Mouse (Mus musculus) heart, embryonic 13.5 days (tissue): ENCODE data around the gene Abhd13. TPM values are rescaled to one million over a fixed set of nuclear protein-coding genes. Genes with fewer than 3 reads are reported as not detected.

Source experiments
- ATAC-seq: fragments of 200-750 bp; cut with Nextera tagmentation; 2 replicates; pipeline ENCODE4 v1.8.0; 2017; ENCODE audit warnings: moderate TSS enrichment; ENCODE audit not compliant: insufficient number of reproducible peaks, low FRiP score, low TSS enrichment; ENCODE audit errors: extremely low read depth
- H3K27ac ChIP-seq: fragments of 300-500 bp; sonication (generic); replicated peaks from 2 replicates; pipeline ENCODE4 v1.5.1; 2015; ENCODE audit warnings: moderate library complexity, mild to moderate bottlenecking, inconsistent platforms
- H3K27me3 ChIP-seq: fragments of 300-500 bp; sonication (generic); replicated peaks from 2 replicates; pipeline ENCODE4 v1.6.1; 2015; ENCODE audit warnings: mild to moderate bottlenecking, inconsistent platforms
- H3K36me3 ChIP-seq: fragments of 300-500 bp; sonication (generic); 2 replicates; pipeline ENCODE4 v1.6.1; 2015; ENCODE audit warnings: mild to moderate bottlenecking, inconsistent platforms
- H3K4me1 ChIP-seq: fragments of 300-500 bp; sonication (generic); 2 replicates; pipeline ENCODE4 v1.6.1; 2015; ENCODE audit warnings: inconsistent platforms
- H3K4me2 ChIP-seq: fragments of 300-500 bp; sonication (generic); 2 replicates; pipeline ENCODE4 v1.6.1; 2015; ENCODE audit warnings: inconsistent platforms, mild to moderate bottlenecking, moderate library complexity
- H3K4me3 ChIP-seq: fragments of 300-500 bp; sonication (generic); 2 replicates; pipeline ENCODE4 v1.5.1; 2015; ENCODE audit warnings: moderate library complexity, mild to moderate bottlenecking, inconsistent platforms
- H3K9ac ChIP-seq: fragments of 300-500 bp; sonication (generic); 2 replicates; pipeline ENCODE4 v1.6.1; 2015; ENCODE audit warnings: inconsistent platforms, mild to moderate bottlenecking, moderate library complexity
- H3K9me3 ChIP-seq: fragments of 300-500 bp; sonication (generic); 2 replicates; pipeline ENCODE4 v1.6.1; 2016; ENCODE audit warnings: inconsistent platforms
- WGBS: fragments of 180-500 bp; shearing (Covaris S2); methylation state at CpG from one replicate; pipeline ENCODE4 v1.1.7; 2015; ENCODE audit warnings: mixed read lengths; 5-methylcytosine and 5-hydroxymethylcytosine counted together
- polyA plus RNA-seq: library from polyadenylated mRNA; unstranded; fragments of >200 nt; fragmentation: Nextera tagmentation; extraction: Ambion mirVana; gene quantifications from 2 replicates; pipeline ENCODE4 v1.2.1, GENCODE M21; 2015

Gene Abhd13
- 11.1 and 12.0 TPM in 2 replicates for polyA plus RNA-seq

DNA sequence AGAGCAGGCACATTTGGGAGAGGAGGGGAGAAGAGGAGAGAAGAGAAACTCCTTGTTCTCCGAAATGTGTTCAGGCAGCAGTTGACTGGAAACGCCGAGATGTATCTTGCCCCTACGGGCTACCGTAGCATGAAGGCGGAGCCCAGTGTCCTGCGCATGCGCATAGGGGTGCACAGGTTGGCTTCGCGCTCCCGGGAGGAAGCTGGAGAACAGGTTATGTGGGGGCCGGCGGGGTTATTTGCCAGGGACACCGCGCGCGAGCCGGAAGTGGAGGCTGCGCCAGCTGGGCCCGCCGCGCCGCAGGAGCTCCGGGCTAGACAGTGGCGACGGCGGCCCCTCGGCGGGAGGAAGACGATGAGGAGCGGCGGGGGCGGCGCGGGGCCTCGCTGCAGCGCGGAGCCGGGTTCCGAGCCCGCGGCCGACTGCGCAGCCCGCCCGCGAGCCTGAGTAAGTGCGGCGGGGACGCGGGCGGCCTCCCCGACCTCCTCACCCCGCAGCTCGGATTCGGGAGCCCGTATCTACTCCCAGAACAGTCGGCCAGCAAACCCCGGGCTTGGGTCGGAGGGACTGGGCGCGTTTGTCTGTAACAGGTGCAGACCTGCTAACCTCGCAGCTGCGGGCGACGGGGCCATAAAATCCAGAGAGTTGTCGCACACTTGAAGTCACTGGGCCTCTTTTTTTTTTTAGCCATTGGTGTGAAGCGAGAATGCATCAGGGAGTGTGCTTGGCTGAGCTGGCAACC is at the start of gene Abhd13, which contains the start of gene Lig4:
Gene Abhd13, plus strand, starts transcription at position 135 of the 742 bp plus-strand sequence.
Gene Lig4, minus strand, starts transcription at position 114 of the 742 bp plus-strand sequence.
- peak within 1 kb of the TSS; percentile 98 for H3K4me3 ChIP-seq
- peaks cover 43% of the 10 kb centered on the region for H3K4me1 ChIP-seq
- ATAC-seq, result peak; percentile 74
- peak within 1 kb of the TSS; percentile 93 for H3K4me2 ChIP-seq
- peak within 1 kb of the TSS; percentile 86 for H3K27ac ChIP-seq
- no peaks in the 10 kb centered on the region for H3K27me3 ChIP-seq
- WGBS, result under 1% methylated on average over 68 of the region's 68 CpGs
- peak within 1 kb of the TSS; percentile 95 for H3K9ac ChIP-seq
- no peaks in the 10 kb centered on the region for H3K9me3 ChIP-seq
- peaks cover 10% of the 10 kb centered on the region for H3K36me3 ChIP-seq

DNA sequence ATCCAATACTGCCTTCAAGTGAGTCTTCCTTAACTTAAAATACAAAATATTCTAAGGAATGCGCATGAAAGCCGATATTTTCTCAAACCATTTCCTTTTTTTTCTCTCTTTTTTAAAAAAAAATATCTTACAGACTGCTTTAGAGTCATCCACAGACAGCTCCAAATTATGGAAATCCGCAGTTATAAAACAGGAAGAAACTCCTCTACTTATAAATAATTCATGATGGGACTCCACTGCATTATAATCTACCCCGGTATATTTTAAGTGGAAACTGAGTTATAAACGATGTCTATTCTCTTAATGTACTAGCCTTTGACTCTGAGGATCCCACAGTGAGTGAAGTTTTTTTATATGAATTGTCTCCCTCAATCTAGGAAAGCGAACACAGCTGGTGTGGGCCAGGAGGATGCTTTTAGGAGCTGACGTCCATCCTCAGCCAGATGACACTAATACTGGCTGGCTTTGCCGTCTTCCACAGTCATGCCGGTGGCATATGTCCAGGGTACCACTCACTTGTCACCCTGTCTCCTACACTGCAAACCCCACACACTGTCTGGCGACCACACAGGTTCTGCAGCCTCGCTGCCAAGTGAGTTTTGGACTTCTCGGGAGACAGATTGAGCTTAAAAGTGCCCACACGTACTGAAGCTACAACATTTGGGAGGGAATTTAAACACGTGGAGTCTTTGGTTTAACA is 47.6 kb upstream of the Abhd13 start:
- WGBS, result 73% methylated on average over 14 of the region's 14 CpGs
- Histone ChIP-seq H3K9me3 (no peaks in the 10 kb centered on the region), H3K9ac (no peak overlapping the region), H3K4me1 (no peaks in the 10 kb centered on the region), H3K27ac (no peak overlapping the region), H3K4me3 (no peak overlapping the region), H3K4me2 (no peak overlapping the region), H3K36me3 (no peaks in the 10 kb centered on the region), H3K27me3 (no peaks in the 10 kb centered on the region)
- no peak for ATAC-seq

DNA sequence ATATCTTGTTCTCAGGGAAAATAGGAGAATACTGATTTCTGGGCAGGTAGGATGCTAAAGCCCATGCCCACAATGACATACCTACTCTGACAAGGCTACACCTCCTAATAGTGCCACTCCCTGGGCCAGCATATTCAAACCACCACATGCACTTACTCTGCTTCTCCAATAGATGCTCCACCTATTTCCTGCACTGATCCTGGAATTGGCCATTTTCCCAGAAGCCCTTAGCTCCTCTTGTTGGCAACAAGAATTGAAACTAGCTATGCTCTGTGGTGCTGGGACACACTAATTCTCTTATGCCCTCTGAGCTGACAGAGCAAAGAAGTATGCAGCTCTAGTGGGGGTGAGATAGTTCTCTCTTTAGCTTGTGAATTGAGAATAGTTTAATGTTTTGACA is 44.8 kb upstream of the Abhd13 start:
- H3K4me2 ChIP-seq, result no peak overlapping the region
- no peaks in the 10 kb centered on the region for H3K36me3 ChIP-seq
- H3K9me3 ChIP-seq, result no peaks in the 10 kb centered on the region
- no peak overlapping the region for H3K4me3 ChIP-seq
- H3K4me1 ChIP-seq, result no peaks in the 10 kb centered on the region
- ATAC-seq, result no peak
- no peak overlapping the region for H3K27ac ChIP-seq
- H3K27me3 ChIP-seq, result no peaks in the 10 kb centered on the region
- no peak overlapping the region for H3K9ac ChIP-seq

DNA sequence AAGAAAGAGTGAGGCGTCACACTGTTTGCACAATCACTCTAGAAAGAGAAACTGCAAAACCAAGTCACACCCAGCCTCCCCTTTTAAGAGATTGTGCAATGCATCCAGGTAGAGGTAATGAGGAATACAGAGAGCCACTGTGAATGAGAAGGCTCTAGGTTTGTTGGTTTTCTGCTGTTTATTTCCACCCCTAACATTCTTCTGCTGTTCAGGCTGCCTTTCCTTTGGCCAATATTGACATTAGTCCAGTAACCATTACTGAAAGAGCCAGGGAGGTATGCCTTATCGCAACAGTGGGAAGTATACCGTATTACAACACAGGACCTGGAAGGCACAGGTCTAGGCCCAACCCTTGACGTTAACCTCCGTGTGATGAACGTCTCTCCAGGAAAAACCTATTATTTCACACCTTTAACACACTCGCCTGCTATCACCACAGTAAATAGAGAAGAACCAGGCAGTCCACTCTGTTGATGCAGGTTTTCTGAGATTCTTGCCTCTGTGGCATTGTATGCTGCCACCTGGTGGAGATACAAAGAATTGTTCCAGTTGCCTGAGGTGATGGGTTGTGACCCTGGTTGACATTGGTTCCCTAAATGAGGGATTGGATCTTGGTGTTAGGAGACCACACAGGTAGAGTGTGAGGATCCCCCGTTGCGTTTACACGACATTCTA is 42.5 kb upstream of the Abhd13 start:
- Histone ChIP-seq H3K36me3 (no peaks in the 10 kb centered on the region), H3K4me3 (no peak overlapping the region), H3K9me3 (no peaks in the 10 kb centered on the region), H3K9ac (no peak overlapping the region), H3K27me3 (no peaks in the 10 kb centered on the region), H3K27ac (no peak overlapping the region), H3K4me2 (no peak overlapping the region), H3K4me1 (no peaks in the 10 kb centered on the region)
- 29% methylated on average over 10 of the region's 10 CpGs for WGBS
- ATAC-seq, result no peak

DNA sequence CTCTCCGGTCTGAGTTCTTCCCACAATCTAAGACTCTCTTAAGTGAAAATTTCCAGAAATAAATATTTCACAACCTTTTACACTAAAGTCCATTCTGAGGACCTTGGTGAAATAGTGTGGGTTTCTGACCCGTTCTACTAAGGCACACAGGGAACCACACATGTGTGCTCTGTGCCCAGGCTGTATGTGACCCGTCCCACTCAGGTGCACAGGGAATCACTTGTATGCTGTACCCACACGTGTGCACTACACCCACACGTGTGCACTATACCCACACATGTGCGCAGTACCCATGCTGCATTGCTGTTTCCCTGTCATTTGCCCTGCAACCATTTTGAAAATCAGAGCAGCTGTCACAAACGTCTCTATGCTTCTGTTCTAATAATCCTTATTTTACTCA is 41.9 kb upstream of the Abhd13 start:
- no peak overlapping the region for H3K4me3 ChIP-seq
- no peaks in the 10 kb centered on the region for H3K4me1 ChIP-seq
- no peaks in the 10 kb centered on the region for H3K9me3 ChIP-seq
- no peak overlapping the region for H3K27ac ChIP-seq
- 62% methylated on average over 7 of the region's 7 CpGs for WGBS
- H3K4me2 ChIP-seq, result no peak overlapping the region
- H3K9ac ChIP-seq, result no peak overlapping the region
- H3K27me3 ChIP-seq, result no peaks in the 10 kb centered on the region
- no peak for ATAC-seq
- H3K36me3 ChIP-seq, result no peaks in the 10 kb centered on the region

DNA sequence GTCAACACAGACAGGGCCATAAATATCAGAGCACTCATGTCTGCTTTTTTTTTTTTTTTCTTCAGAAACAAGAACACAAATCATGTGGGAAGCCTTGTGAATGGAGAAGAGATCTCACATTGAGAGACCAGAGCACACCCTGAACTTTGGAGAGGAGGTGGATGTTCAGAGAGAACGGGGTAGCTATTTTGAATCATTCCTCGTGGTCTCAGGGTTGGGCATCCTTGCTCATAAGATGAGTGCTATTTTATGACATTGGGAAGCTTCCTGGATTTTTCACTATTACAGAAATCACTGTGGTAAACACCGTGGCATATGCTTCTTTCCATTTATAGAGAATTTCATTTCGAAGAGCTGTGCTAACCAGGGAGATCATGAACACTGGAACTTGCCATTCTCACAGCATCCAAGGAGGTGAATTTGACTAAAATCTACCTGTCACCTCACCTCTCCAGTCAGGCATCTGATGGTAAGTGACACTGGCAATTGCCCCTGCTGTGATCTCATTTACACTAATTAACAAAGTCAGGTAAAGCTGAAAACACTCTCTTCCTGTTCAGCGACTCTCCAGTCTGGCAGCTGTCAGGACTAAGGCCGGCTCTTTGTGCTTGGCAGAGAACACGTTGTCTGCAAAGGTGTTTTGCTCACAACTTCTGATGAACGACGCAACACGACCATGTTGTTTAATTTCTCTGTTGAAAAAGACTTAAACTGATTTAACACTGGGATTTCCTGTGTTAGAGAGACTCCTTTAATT is 28.2 kb upstream of the Abhd13 start:
- ATAC-seq, result no peak
- Histone ChIP-seq H3K4me1 (no peaks in the 10 kb centered on the region), H3K4me3 (no peak overlapping the region), H3K4me2 (no peak overlapping the region), H3K27ac (no peak overlapping the region), H3K36me3 (no peaks in the 10 kb centered on the region), H3K27me3 (no peaks in the 10 kb centered on the region), H3K9ac (no peak overlapping the region), H3K9me3 (no peaks in the 10 kb centered on the region)
- 52% methylated on average over 10 of the region's 10 CpGs for WGBS

DNA sequence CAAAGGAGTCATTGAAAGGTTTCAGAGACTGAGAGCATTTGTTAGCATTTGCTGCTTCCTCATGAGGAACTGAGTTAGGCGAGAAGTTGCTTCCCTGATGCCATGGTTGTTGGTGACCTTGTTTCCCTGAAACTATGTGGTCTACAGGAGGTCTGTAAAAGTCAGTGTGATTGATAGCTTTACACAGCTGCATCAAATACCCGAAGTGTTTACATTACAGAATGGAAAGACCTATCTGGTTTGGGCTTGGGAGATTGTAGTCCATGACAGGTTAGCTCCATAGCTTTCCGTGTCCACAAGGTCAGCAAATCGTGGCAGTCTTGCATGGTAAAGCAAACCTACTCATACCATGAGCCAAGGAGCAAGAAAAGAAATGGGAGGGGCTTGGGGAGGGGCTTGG is 19.2 kb upstream of the Abhd13 start:
- Histone ChIP-seq H3K36me3 (no peaks in the 10 kb centered on the region), H3K9ac (no peak overlapping the region), H3K27ac (no peak overlapping the region), H3K4me1 (no peaks in the 10 kb centered on the region), H3K4me3 (no peak overlapping the region), H3K4me2 (no peak overlapping the region), H3K27me3 (no peaks in the 10 kb centered on the region), H3K9me3 (no peaks in the 10 kb centered on the region)
- 60% methylated on average over 4 of the region's 4 CpGs for WGBS
- no peak for ATAC-seq

DNA sequence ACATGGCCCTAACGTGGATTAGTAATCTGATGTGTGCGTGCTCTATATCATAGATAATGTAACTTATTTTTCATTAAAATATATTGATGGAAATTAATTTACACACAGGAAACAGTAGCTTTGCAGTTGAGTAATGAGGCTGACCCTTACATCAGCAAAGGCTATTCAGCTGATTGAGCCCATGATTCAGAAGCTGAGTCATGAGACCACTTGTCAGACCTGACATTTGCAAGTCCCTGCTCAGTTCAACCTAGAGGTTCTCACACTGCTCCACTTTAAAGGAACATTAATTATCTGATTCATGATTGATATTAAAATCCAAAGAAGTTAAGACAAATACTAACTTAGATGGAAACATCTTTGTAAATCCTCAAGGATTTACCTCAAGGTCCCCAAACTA is 17.6 kb upstream of the Abhd13 start:
- WGBS, result 74% methylated on average over 2 of the region's 2 CpGs
- Histone ChIP-seq H3K4me2 (no peak overlapping the region), H3K27ac (no peak overlapping the region), H3K4me1 (no peaks in the 10 kb centered on the region), H3K9ac (no peak overlapping the region), H3K27me3 (no peaks in the 10 kb centered on the region), H3K9me3 (no peaks in the 10 kb centered on the region), H3K36me3 (no peaks in the 10 kb centered on the region), H3K4me3 (no peak overlapping the region)
- ATAC-seq, result no peak

DNA sequence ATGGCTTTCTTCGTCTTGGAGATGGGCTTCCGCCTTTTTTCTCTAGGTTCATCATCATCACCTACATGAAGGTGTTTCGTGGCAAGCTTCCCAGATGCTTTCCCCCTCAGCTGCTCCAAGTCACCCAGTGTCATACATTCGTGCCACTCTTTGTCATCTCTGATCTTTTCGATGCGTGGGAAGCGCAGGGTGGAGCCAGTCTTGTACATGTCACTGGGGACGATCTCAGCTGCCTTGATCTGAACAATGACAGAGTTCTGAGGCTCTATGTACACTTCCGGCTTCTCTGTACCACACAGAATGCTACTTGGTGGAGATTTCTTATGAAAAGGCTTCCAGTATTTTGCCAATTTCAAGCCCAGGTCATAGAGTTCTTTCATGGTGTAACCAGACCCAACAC is 5.6 kb upstream of the Abhd13 start:
- Histone ChIP-seq H3K27ac (no peak overlapping the region), H3K4me3 (no peak overlapping the region), H3K4me2 (no peak overlapping the region), H3K9ac (no peak overlapping the region), H3K36me3 (peaks cover 40% of the 10 kb centered on the region), H3K27me3 (no peaks in the 10 kb centered on the region), H3K9me3 (no peaks in the 10 kb centered on the region), H3K4me1 (peaks cover 10% of the 10 kb centered on the region)
- ATAC-seq, result no peak
- 92% methylated on average over 9 of the region's 9 CpGs for WGBS

DNA sequence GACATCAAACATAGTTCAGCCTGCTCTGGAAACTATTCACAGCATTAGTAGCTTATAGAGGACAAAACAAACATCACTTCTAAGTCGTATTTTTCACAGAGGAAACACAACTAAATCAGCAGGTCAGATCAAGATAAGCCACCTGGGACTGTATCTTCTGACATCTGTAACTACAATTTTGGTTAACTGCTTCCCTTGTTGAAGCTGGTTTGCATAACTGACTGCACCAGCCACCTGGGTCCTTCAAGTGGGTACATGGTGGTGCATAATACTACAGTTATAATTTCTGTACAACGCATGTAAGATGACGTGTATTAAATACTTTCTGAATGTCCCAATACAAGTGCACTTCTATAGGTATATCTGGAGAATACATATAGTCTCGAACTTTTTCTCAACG is 2.2 kb upstream of the Abhd13 start:
- Histone ChIP-seq H3K4me3 (peak overlapping the region; percentile 88), H3K9ac (peak overlapping the region; percentile 88), H3K9me3 (no peaks in the 10 kb centered on the region), H3K4me1 (peaks cover 36% of the 10 kb centered on the region), H3K4me2 (peak overlapping the region; percentile 86), H3K36me3 (peaks cover 30% of the 10 kb centered on the region), H3K27me3 (no peaks in the 10 kb centered on the region), H3K27ac (no peak overlapping the region)
- no peak for ATAC-seq
- WGBS, result 38% methylated on average over 5 of the region's 5 CpGs
